Mouse (Mus musculus) Patski (cell line): ENCODE measurements at regions not wholly inside any gene's neighbourhood (a gene's known extent, or its start where the extent isn't known, plus 50 kb on each side); places are given as distances from the start of the nearest gene placed in this dataset.

Source experiments
- ATAC-seq: fragments of 100-300 bp; one replicate; pipeline ENCODE4 v1.8.0; 2021
- CTCF ChIA-PET: fragments of 350-600 bp; sonication (Branson Sonifier 250); formaldehyde crosslinking; loops from one replicate; lab custom pipeline; 2022; ENCODE audit warnings: inconsistent platforms; lab: Charles Lee
- POLR2A ChIA-PET: fragments of 350-600 bp; sonication (Branson Sonifier 250); formaldehyde crosslinking; loops from one replicate; lab custom pipeline; 2022; ENCODE audit warnings: antibody characterized with exemption, inconsistent platforms; lab: Charles Lee
- DNase-seq: peaks from one replicate; pipeline ENCODE4 v3.0.0-alpha.2; 2011; ENCODE audit warnings: low read depth, low spot score
- H3K27me3 ChIP-seq: fragments of 371-371 bp; one replicate; pipeline ENCODE4 v1.5.1; 2021
- CTCF ChIP-seq: fragments of 100-300 bp; IDR thresholded peaks from one replicate; pipeline ENCODE4 v1.5.1; 2021
- in situ Hi-C: fragments of 300-500 bp; cut with MboI; formaldehyde crosslinking; loops from 3 replicates; pipeline ENCODE4 v1.11.1; 2018; ENCODE audit warnings: low pct_unique_long_range_greater_than_20kb, mixed read lengths

- DNase-seq (no peak), ATAC-seq (no peak)
- ChIA-PET POLR2A (no interaction called here), CTCF (interaction anchor here (1.0 to 1.2 kb wide), 3 partner anchors 10 to 13 kb away, joined by 4 to 5 read pairs (median 4); no protein-coding TSS in a partner anchor)
- no peaks in the 10 kb centered on the region for H3K27me3 ChIP-seq
- no peak for TF ChIP-seq CTCF
- in situ Hi-C loops = no loop called here
Observed at GRCm38 (mm10) chr8:36036271-36036670, 270.7 kb downstream of the Gm19410 start.

- ATAC-seq (no peak), DNase-seq (no peak)
- CTCF ChIA-PET = interaction anchor here (1.3 kb wide), 1 partner anchor 9 kb away, joined by 3 read pairs; no protein-coding TSS in a partner anchor
- no peak for TF ChIP-seq CTCF
- in situ Hi-C loops = no loop called here
- H3K27me3 ChIP-seq = no peaks in the 10 kb centered on the region
- POLR2A ChIA-PET = interaction anchor here (0.7 kb wide), 1 partner anchor 8 kb away, joined by 4 read pairs; no protein-coding TSS in a partner anchor
Observed at GRCm38 (mm10) chr8:36041222-36041864, 275.8 kb downstream of the Gm19410 start.

- in situ Hi-C loops = no loop called here
- ChIA-PET CTCF (interaction anchor here (1.4 to 1.5 kb wide), 3 partner anchors 10 to 61 kb away, joined by 3 to 4 read pairs (median 3); no protein-coding TSS in a partner anchor), POLR2A (no interaction called here)
- ATAC-seq (no peak), DNase-seq (no peak)
- no peak for TF ChIP-seq CTCF
- no peaks in the 10 kb centered on the region for H3K27me3 ChIP-seq
Observed at GRCm38 (mm10) chr8:36042594-36042993, 277.0 kb downstream of the Gm19410 start.
